Mouse (Mus musculus): ENCODE results near the gene Ralb. TPM values are rescaled to one million over a fixed set of nuclear protein-coding genes. Genes with fewer than 3 reads are reported as not detected.

Ralb gene
- polyA plus RNA-seq, 1 experiment, result 54.6 TPM

DNA sequence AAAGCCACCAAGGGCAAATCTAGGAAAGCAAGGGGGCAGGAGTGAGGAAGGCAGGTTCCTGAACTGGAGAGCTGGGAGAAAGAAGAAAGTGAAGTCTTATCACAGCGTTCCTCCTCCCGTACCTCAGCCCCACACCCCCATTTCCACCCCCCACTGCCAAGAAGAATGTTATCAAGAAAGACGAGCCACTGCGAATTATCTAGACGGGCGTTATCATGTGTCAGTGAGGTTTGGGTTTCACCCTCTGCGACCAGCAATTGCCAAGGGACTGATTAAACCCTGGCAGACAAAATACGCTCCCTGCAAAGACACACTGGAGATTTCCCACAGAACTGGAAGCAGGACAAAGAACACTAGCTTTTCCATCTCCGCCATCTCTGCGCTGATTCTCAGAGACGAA lies 31.9 kb downstream of the Ralb start:
- Histone ChIP-seq H3K4me1 (ENCODE audit: control insufficient read depth, insufficient read depth, low read length) (no peaks in the 10 kb centered on the region), H3K27ac (ENCODE audit: insufficient read depth, low read depth, low read length) (no peak overlapping the region), H3K4me3 (ENCODE audit: insufficient read depth, low read depth, low read length) (no peak overlapping the region), H3K27me3 (replicated peaks; ENCODE audit: control insufficient read depth, insufficient read depth, low read length) (no peaks in the 10 kb centered on the region), H3K36me3 (ENCODE audit: control insufficient read depth, insufficient read depth, low read length) (peaks cover 2% of the 10 kb centered on the region; the same call in 1 of the 2 replicates)
- WGBS, result 66% methylated on average over 11 of the region's 11 CpGs
- TF ChIP-seq POLR2A (IDR thresholded peaks at IDR 0.05; ENCODE audit: low read depth, low read length) (no peak), CTCF (conservative IDR thresholded peaks at IDR 0.05; ENCODE audit: insufficient read depth, insufficient read length, low read depth, low read length) (no peak)
- no peak for DNase-seq

DNA sequence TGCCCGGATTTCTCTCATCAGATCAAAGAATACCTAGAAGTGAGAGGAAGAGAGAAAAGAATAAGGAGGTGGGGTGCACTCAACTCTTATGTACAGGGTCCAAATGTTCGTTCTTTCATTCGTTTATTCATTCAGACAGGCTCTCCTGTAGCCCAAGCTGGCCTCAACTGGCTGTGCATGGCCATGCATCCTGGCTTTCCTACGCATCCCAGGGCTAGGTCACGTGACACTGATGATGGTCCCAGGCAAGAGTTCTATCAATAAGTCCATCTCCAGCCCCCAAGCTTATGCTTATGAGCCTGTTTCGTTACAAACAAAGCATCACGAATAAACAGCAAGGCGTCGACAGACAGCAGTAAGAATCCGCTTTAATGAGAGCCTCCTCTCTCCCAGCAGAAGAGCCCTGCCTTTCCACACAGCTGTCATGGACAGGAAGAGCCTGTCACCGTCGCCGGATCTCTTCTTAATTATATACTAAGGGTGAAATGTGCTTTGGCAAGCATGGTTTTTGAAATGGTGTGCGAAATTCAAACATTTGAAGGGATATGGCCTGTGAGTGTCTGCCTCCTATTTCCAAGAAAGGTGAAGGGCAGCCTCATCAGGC lies 32.7 kb downstream of the Ralb start:
- Histone ChIP-seq H3K36me3 (ENCODE audit: control insufficient read depth, insufficient read depth, low read length) (peaks cover 2% of the 10 kb centered on the region; the same call in 1 of the 2 replicates), H3K27me3 (replicated peaks; ENCODE audit: control insufficient read depth, insufficient read depth, low read length) (no peaks in the 10 kb centered on the region), H3K4me3 (ENCODE audit: insufficient read depth, low read depth, low read length) (no peak overlapping the region), H3K4me1 (ENCODE audit: control insufficient read depth, insufficient read depth, low read length) (no peaks in the 10 kb centered on the region), H3K27ac (ENCODE audit: insufficient read depth, low read depth, low read length) (no peak overlapping the region)
- WGBS, result 60% methylated on average over 14 of the region's 14 CpGs
- TF ChIP-seq POLR2A (IDR thresholded peaks at IDR 0.05; ENCODE audit: low read depth, low read length) (no peak), CTCF (conservative IDR thresholded peaks at IDR 0.05; ENCODE audit: insufficient read depth, insufficient read length, low read depth, low read length) (no peak)
- peak; percentile 26 for DNase-seq

GRCm38 (mm10) chr1:119463386-119463785 lies 41.2 kb downstream of the Ralb start:
- Histone ChIP-seq H3K4me1 (ENCODE audit: control insufficient read depth, insufficient read depth, low read length) (no peaks in the 10 kb centered on the region), H3K27me3 (replicated peaks; ENCODE audit: control insufficient read depth, insufficient read depth, low read length) (no peaks in the 10 kb centered on the region), H3K36me3 (ENCODE audit: control insufficient read depth, insufficient read depth, low read length) (no peaks in the 10 kb centered on the region), H3K27ac (ENCODE audit: insufficient read depth, low read depth, low read length) (no peak overlapping the region), H3K4me3 (ENCODE audit: insufficient read depth, low read depth, low read length) (no peak overlapping the region)
- peak; percentile 45 for TF ChIP-seq CTCF (conservative IDR thresholded peaks at IDR 0.05; ENCODE audit: insufficient read depth, insufficient read length, low read depth, low read length)
- TF ChIP-seq POLR2A (IDR thresholded peaks at IDR 0.05; ENCODE audit: low read depth, low read length), result no peak
- DNase-seq, result peak; percentile 61
- 52% methylated on average over 2 of the region's 2 CpGs for WGBS

GRCm38 (mm10) chr1:119460062-119460461 lies 44.5 kb downstream of the Ralb start:
- TF ChIP-seq CTCF (conservative IDR thresholded peaks at IDR 0.05; ENCODE audit: insufficient read depth, insufficient read length, low read depth, low read length), result no peak
- no peak for TF ChIP-seq POLR2A (IDR thresholded peaks at IDR 0.05; ENCODE audit: low read depth, low read length)
- Histone ChIP-seq H3K36me3 (ENCODE audit: control insufficient read depth, insufficient read depth, low read length) (no peaks in the 10 kb centered on the region), H3K27me3 (replicated peaks; ENCODE audit: control insufficient read depth, insufficient read depth, low read length) (no peaks in the 10 kb centered on the region), H3K27ac (ENCODE audit: insufficient read depth, low read depth, low read length) (no peak overlapping the region), H3K4me1 (ENCODE audit: control insufficient read depth, insufficient read depth, low read length) (peaks cover 5% of the 10 kb centered on the region; the same call in 1 of the 2 replicates), H3K4me3 (ENCODE audit: insufficient read depth, low read depth, low read length) (no peak overlapping the region)
- no peak for DNase-seq
- 75% methylated on average over 2 of the region's 2 CpGs for WGBS

- no peak overlapping the region for H3K27ac ChIP-seq (ENCODE audit: insufficient read depth, low read depth, low read length)
- H3K27me3 ChIP-seq (replicated peaks; ENCODE audit: control insufficient read depth, insufficient read depth, low read length), result no peaks in the 10 kb centered on the region
- WGBS, result 7% methylated on average over 10 of the region's 10 CpGs
- DNase-seq, result peak; percentile 70
- H3K36me3 ChIP-seq (ENCODE audit: control insufficient read depth, insufficient read depth, low read length), result no peaks in the 10 kb centered on the region
- peaks cover 5% of the 10 kb centered on the region; the same call in 1 of the 2 replicates for H3K4me1 ChIP-seq (ENCODE audit: control insufficient read depth, insufficient read depth, low read length)
- H3K4me3 ChIP-seq (ENCODE audit: insufficient read depth, low read depth, low read length), result no peak overlapping the region
- TF ChIP-seq POLR2A (IDR thresholded peaks at IDR 0.05; ENCODE audit: low read depth, low read length), result no peak
- TF ChIP-seq CTCF (conservative IDR thresholded peaks at IDR 0.05; ENCODE audit: insufficient read depth, insufficient read length, low read depth, low read length), result peak; percentile 73
Observed at GRCm38 (mm10) chr1:119457993-119458605, 46.5 kb downstream of the Ralb start.

- 27% methylated on average over 5 of the region's 5 CpGs for WGBS
- no peak overlapping the region for H3K27ac ChIP-seq (ENCODE audit: insufficient read depth, low read depth, low read length)
Observed at GRCm38 (mm10) chr1:119457528-119457855, 47.1 kb downstream of the Ralb start.

More at GRCm38 (mm10) chr1:119457528-119457855, 47.1 kb downstream of the Ralb start:
- Histone ChIP-seq H3K27me3 (replicated peaks; ENCODE audit: control insufficient read depth, insufficient read depth, low read length) (no peaks in the 10 kb centered on the region), H3K4me3 (ENCODE audit: insufficient read depth, low read depth, low read length) (0 out of 2 replicates have a peak overlapping the region, but pooled peaks have one; percentile 16), H3K36me3 (ENCODE audit: control insufficient read depth, insufficient read depth, low read length) (no peaks in the 10 kb centered on the region), H3K4me1 (ENCODE audit: control insufficient read depth, insufficient read depth, low read length) (peaks cover 5% of the 10 kb centered on the region; the same call in 1 of the 2 replicates)
- peak; percentile 20 for DNase-seq
- no peak for TF ChIP-seq POLR2A (IDR thresholded peaks at IDR 0.05; ENCODE audit: low read depth, low read length)
- TF ChIP-seq CTCF (conservative IDR thresholded peaks at IDR 0.05; ENCODE audit: insufficient read depth, insufficient read length, low read depth, low read length), result no peak

Data from kidney, adult 2 months (tissue).